Mouse (Mus musculus) ES-CJ7 (cell line): Measurements from ENCODE around the gene Mogat2.

Experiments
- DNase-seq: peaks from one replicate; pipeline ENCODE4 v3.0.0; 2011; ENCODE audit warnings: low read depth, low spot score

Gene Mogat2

DNA sequence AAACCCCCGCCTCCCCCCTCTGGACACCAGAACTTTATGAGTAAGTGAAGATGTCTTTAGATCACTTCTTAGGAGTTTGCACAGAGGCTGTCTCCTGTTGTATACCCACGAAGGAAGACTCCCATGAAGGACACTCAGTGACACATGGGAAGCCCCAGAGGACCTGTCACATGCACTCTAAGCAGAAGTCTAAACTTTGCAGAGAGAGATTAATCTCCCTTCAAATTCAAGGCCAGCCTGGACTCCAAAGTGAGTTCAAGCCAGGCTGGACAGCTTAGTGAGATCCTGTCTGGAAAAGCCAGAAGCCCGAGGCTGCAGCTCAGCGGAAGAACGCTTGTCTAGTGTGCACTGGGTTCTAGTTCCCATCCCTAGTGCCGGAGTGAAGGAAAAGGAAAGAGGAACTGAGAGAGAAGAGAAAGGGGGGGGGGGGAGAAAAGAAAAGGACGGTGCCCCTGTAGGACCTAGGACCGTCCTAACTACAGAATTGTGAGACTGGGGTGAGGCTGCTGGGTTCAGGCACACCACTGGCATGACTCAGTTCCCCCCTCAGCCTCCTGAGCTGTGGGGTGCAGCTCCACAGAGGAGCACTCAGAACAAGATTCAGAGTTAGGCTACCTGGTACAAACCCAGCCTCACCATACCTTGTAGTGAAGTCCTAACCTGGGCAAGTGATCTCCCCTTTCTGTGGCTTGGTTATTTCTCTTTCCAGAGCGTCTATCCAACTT, 38.8 kb downstream of the Mogat2 start:
- DNase-seq = no peak

- DNase-seq = no peak
These were observed 39.6 kb downstream of the Mogat2 start for GRCm38 (mm10) chr7:99198811-99199210.

GRCm38 (mm10) chr7:99194511-99194910, 43.9 kb downstream of the Mogat2 start:
- DNase-seq = no peak

- no peak for DNase-seq
These were observed 44.5 kb downstream of the Mogat2 start for GRCm38 (mm10) chr7:99193926-99194325.

GRCm38 (mm10) chr7:99191411-99191810, 47.0 kb downstream of the Mogat2 start:
- no peak for DNase-seq

- DNase-seq = no peak
These were observed 48.5 kb downstream of the Mogat2 start for GRCm38 (mm10) chr7:99189885-99190284.

GRCm38 (mm10) chr7:99188630-99189029, 49.8 kb downstream of the Mogat2 start:
- no peak for DNase-seq

GRCm38 (mm10) chr7:99187451-99187850, 51.0 kb downstream of the Mogat2 start:
- no peak for DNase-seq

DNA sequence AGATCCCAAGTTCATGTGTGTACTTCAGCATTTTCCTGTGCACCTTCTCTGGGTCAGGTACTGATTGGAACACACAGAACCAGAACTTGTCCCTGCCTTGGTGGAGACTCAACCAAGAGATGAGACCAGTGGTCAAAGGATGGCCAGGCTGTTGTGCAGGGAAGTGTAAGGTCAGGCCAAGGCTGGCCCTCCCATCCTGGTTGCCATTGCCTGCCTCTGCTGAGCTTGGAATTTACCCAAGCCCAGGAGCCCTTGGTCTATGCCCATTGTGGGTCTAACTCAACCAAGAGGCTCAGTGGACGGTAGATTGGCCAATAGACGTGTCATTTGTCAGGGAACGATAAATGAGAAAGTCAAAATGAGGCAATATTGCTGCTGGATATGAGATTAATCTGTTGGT, 53.0 kb downstream of the Mogat2 start:
- DNase-seq = no peak

- no peak for DNase-seq
These were observed 54.7 kb downstream of the Mogat2 start for GRCm38 (mm10) chr7:99183751-99184150.

DNA sequence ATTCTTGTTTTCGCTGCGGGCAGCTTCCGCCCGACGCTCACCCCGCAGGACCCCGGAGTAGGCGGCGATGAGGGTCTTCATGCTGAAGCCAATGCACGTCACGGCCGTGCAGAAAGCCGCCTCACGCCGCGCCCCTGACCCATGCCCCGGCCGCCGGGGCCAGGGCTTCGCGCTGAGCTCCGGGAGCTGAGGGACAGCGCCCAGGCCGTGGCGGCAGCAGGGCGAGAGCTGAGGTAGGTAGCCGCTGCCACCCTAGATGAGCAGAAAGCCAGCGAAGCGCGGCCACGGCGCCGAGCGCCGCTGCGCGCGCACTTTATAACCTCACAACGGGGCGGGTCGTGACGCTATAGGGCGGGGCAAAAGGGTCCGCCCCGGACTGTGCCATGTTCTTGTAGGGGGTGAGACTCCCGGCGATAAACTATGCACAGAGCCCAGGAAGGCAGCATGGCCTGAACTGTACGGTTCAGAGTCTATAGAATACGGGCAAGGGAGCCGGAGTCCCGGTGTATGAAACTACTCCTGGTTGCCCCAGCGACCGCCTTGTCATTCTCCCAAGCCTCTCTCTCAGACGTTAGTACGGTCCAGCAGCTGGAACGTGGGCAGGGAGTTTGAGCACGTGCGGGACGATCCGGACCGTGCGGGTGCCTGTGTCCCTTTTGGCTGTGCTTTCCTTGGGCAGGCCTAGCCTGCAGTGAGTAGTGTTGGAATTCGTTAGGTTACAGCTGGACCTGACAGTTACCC, 55.8 kb downstream of the Mogat2 start, which contains the start of gene Dgat2:
TSS of gene Dgat2 (minus strand) at position 288 of the 741 bp plus-strand sequence.
- DNase-seq = peak; percentile 85

- peak; percentile 33 for DNase-seq
These were observed 56.6 kb downstream of the Mogat2 start for GRCm38 (mm10) chr7:99181619-99182431.

DNA sequence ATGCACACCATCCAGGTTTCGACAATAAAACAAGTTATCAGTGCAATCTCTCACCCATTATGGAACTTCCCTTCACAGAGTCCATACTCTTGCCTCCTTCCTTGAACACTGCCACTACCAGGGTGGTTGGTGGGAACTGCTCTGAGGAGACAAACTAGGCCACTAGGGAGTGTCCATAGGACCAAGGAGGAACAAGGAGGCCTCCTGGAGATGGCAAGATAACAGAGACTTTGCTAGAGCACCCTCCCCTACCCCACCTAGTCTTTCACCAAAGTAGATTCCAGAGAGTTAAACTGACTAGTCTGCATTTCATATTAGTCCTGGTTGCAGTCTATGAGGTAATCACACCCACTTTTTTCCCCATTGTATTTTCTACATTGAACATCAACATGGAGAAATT, 58.3 kb downstream of the Mogat2 start:
- DNase-seq = no peak

- DNase-seq = no peak
These were observed 59.1 kb downstream of the Mogat2 start for GRCm38 (mm10) chr7:99179271-99179670.

- no peak for DNase-seq
These were observed 61.0 kb downstream of the Mogat2 start for GRCm38 (mm10) chr7:99177386-99177785.

GRCm38 (mm10) chr7:99175666-99176065, 62.8 kb downstream of the Mogat2 start:
- DNase-seq = no peak

- no peak for DNase-seq
These were observed 63.3 kb downstream of the Mogat2 start for GRCm38 (mm10) chr7:99175118-99175517.

DNA sequence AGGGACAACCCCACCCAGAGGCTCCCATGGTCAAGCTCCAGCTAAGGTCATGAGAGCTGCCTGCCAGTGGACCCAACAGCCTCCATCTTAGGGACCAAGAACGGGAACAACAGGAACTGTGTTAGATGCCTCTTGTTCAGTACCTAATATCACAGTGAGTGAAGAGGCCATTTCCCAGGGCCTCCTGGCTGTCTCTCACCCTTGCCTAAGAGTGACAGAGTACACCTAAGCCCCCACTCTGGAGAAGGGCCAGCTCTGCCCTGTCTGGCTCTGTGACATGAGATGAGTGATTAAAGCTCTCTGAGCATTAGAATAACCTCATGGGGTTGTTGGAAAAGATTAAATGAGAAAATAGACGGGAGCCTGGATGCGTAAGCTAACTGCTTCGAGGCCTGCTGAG, 64.4 kb downstream of the Mogat2 start:
- no peak for DNase-seq

GRCm38 (mm10) chr7:99172898-99173297, 65.5 kb downstream of the Mogat2 start:
- DNase-seq = no peak

GRCm38 (mm10) chr7:99171730-99172463, 66.5 kb downstream of the Mogat2 start:
- DNase-seq = peak; percentile 14

DNA sequence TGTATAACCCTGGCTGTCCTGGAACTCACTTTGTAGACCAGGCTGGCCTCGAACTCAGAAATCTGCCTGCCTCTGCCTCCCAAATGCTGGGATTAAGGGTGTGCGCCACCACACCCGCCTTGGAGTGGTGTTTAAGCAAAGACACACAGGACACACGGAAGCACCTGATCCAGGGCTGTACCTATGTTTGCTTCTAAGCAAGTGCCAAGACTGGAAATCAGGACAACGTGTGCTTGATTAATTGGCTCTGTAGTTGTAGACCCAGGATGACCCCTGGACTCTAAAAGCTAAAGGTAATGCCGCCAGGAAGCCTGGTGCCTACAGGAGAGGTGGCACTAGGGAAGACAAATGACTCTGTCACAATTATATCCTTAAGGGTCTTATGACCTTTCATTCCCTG, 67.9 kb downstream of the Mogat2 start:
- DNase-seq = no peak
